Mouse (Mus musculus) thymus, adult 2 months (tissue): ENCODE results near the gene Osbpl9. TPM values are rescaled to one million over a fixed set of nuclear protein-coding genes. Genes with fewer than 3 reads are reported as not detected.

Experiments used
- DNase-seq: peaks from one replicate; pipeline ENCODE4 v3.0.0; 2021
- H3K27ac ChIP-seq: fragments of 200-500 bp; 2 replicates; pipeline ENCODE4 v1.5.1; 2012; ENCODE audit warnings: low read length, control low read depth; ENCODE audit not compliant: control insufficient read depth, insufficient read depth
- H3K27me3 ChIP-seq: fragments of 200-500 bp; 2 replicates; pipeline ENCODE4 v1.6.1; 2012; ENCODE audit warnings: mild to moderate bottlenecking, low read length, moderate library complexity, mixed read lengths; ENCODE audit not compliant: control insufficient read depth, insufficient read depth
- H3K36me3 ChIP-seq: fragments of 200-500 bp; 2 replicates; pipeline ENCODE4 v1.6.1; 2012; ENCODE audit warnings: mild to moderate bottlenecking, low read length, moderate library complexity; ENCODE audit not compliant: control insufficient read depth, insufficient read depth
- H3K4me1 ChIP-seq: fragments of 200-500 bp; replicated peaks from 2 replicates; pipeline ENCODE4 v1.6.1; 2012; ENCODE audit warnings: low read length; ENCODE audit not compliant: control insufficient read depth, insufficient read depth
- H3K4me3 ChIP-seq: fragments of 200-500 bp; 2 replicates; pipeline ENCODE4 v1.5.1; 2012; ENCODE audit warnings: mild to moderate bottlenecking, low read length, control low read depth, moderate library complexity; ENCODE audit not compliant: control insufficient read depth, insufficient read depth
- CTCF ChIP-seq: fragments of 200-500 bp; IDR thresholded peaks from 2 replicates; pipeline ENCODE4 v1.5.1; 2012; ENCODE audit warnings: mild to moderate bottlenecking, control low read depth, low read length, moderate library complexity, borderline replicate concordance; ENCODE audit not compliant: control insufficient read depth, poor library complexity, insufficient read depth; ENCODE audit errors: extremely low read depth
- POLR2A ChIP-seq: fragments of 200-500 bp; IDR thresholded peaks from 2 replicates; pipeline ENCODE4 v1.6.1; 2012; ENCODE audit warnings: mild to moderate bottlenecking, low read length, control low read depth, moderate library complexity; ENCODE audit not compliant: control insufficient read depth, poor library complexity, insufficient read depth; ENCODE audit errors: extremely low read depth
- WGBS: fragments of 180-500 bp; shearing (Covaris S2); methylation state at CpG from one replicate; pipeline ENCODE4 v1.1.7; 2018; 5-methylcytosine and 5-hydroxymethylcytosine counted together
- polyA plus RNA-seq: library from polyadenylated mRNA; depleted of rRNA; stranded (reverse); fragments of >200 nt; gene quantifications from 2 replicates; pipeline ENCODE4 v1.2.3, GENCODE M21; 2012

The Osbpl9 gene
- polyA plus RNA-seq, 1 experiment: 93.2 TPM

- H3K4me3 ChIP-seq: no peak overlapping the region
- DNase-seq: no peak
- WGBS: 90% methylated on average over 4 of the region's 4 CpGs
- H3K27ac ChIP-seq: no peak overlapping the region
- H3K36me3 ChIP-seq: no peaks in the 10 kb centered on the region
- H3K27me3 ChIP-seq: no peaks in the 10 kb centered on the region
- H3K4me1 ChIP-seq: peaks cover 7% of the 10 kb centered on the region
- TF ChIP-seq CTCF: no peak
- TF ChIP-seq POLR2A: no peak
Measured at GRCm38 (mm10) chr4:109138551-109138950, 63.5 kb downstream of the Osbpl9 start.

- H3K27me3 ChIP-seq: no peaks in the 10 kb centered on the region
- H3K27ac ChIP-seq: peak overlapping the region; percentile 60
- WGBS: 18% methylated on average over 7 of the region's 7 CpGs
- TF ChIP-seq POLR2A: no peak
- no peak for TF ChIP-seq CTCF
- no peak overlapping the region for H3K4me3 ChIP-seq
- H3K4me1 ChIP-seq: peaks cover 7% of the 10 kb centered on the region
- peak; percentile 49 for DNase-seq
- no peaks in the 10 kb centered on the region for H3K36me3 ChIP-seq
Measured at GRCm38 (mm10) chr4:109136475-109137125, 65.5 kb downstream of the Osbpl9 start.

GRCm38 (mm10) chr4:109134955-109135354, 67.1 kb downstream of the Osbpl9 start:
- H3K4me3 ChIP-seq: no peak overlapping the region
- no peak for DNase-seq
- no peaks in the 10 kb centered on the region for H3K36me3 ChIP-seq
- no peak overlapping the region for H3K27ac ChIP-seq
- H3K27me3 ChIP-seq: no peaks in the 10 kb centered on the region
- 92% methylated on average over 3 of the region's 3 CpGs for WGBS
- H3K4me1 ChIP-seq: peaks cover 7% of the 10 kb centered on the region
- TF ChIP-seq CTCF: no peak
- TF ChIP-seq POLR2A: no peak

- Histone ChIP-seq H3K27me3 (no peaks in the 10 kb centered on the region), H3K27ac (no peak overlapping the region), H3K36me3 (no peaks in the 10 kb centered on the region), H3K4me1 (peaks cover 4% of the 10 kb centered on the region), H3K4me3 (no peak overlapping the region)
- TF ChIP-seq POLR2A (no peak), CTCF (no peak)
- 96% methylated on average over 10 of the region's 10 CpGs for WGBS
- no peak for DNase-seq
Measured at GRCm38 (mm10) chr4:109131256-109131872, 70.7 kb downstream of the Osbpl9 start.

- TF ChIP-seq POLR2A (no peak), CTCF (no peak)
- Histone ChIP-seq H3K4me3 (no peak overlapping the region), H3K4me1 (no peaks in the 10 kb centered on the region), H3K27me3 (no peaks in the 10 kb centered on the region), H3K27ac (no peak overlapping the region), H3K36me3 (no peaks in the 10 kb centered on the region)
- DNase-seq: no peak
Measured at GRCm38 (mm10) chr4:109128971-109129370, 73.1 kb downstream of the Osbpl9 start.

- no peak for DNase-seq
- Histone ChIP-seq H3K36me3 (no peaks in the 10 kb centered on the region), H3K4me1 (peaks cover 6% of the 10 kb centered on the region), H3K4me3 (no peak overlapping the region), H3K27me3 (no peaks in the 10 kb centered on the region), H3K27ac (no peak overlapping the region)
- 97% methylated on average over 9 of the region's 9 CpGs for WGBS
- no peak for TF ChIP-seq POLR2A
- no peak for TF ChIP-seq CTCF
Measured at GRCm38 (mm10) chr4:109128017-109128416, 74.1 kb downstream of the Osbpl9 start.
